Mouse (Mus musculus) kidney, postnatal 36 days (tissue): ENCODE results near the gene Nr2f6.

ENCODE experiments used
- DNase-seq, 2 experiments: peaks; one replicate each; pipeline ENCODE4 v3.0.0; 2021 to 2022; ENCODE audit warnings: mixed read lengths in 2 of 2

The Nr2f6 gene

GRCm38 (mm10) chr8:71388267-71388666 lies 6.5 kb upstream of the Nr2f6 start:
- DNase-seq: no peak

GRCm38 (mm10) chr8:71385212-71385835 lies 3.6 kb upstream of the Nr2f6 start:
- peak in 1 of 2 experiments; percentile 61 for DNase-seq

DNA sequence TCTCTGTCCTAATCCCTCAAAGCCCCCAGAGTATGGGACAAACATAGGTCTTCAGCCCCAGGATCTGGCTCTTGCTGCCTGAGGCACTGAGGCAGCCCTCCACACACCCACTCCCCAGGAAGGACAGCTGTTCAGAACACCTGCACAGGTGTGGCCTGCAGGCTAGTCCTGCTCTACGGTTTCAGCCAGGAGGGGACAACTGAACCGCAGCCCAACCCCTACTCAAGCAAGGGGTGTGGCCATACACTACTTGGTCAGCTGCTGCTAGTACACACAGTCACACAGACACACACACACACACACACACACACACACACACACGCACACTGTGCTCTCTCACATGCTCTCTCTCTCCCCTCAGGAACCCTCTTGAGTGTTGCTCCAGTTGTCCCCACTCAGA lies 2.1 kb upstream of the Nr2f6 start:
- DNase-seq: no peak

GRCm38 (mm10) chr8:71383396-71383795 lies 1.6 kb upstream of the Nr2f6 start:
- peak in 1 of 2 experiments; percentile 61 for DNase-seq

GRCm38 (mm10) chr8:71381971-71382961 lies 506 bp upstream of the Nr2f6 start:
- peak; percentile 92 to 94 for DNase-seq

GRCm38 (mm10) chr8:71380178-71381171 lies 1.3 kb downstream of the Nr2f6 start:
- peak in 1 of 2 experiments; percentile 66 for DNase-seq

- peak; percentile 65 to 76 for DNase-seq
These were observed 2.2 kb downstream of the Nr2f6 start for GRCm38 (mm10) chr8:71379512-71380075.

DNA sequence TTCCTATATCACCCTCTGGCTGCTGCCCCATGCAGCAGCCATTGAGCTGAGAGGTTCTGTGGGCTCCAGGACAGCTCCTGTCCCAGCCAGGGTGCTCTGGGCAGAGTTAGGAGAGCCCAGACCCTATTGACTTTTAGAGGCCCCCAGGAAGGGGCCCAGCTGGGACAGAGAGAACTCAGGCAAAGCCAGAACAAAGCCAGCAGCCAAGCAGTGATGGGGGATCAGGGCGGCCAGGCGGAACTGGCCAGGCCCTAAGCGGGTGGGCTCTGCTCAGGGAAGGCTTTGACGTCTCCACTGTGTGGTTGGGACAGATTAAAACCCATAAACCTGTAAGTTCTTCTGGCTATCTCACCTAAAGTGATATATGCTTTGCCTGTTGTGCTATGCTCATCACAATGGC lies 2.8 kb downstream of the Nr2f6 start:
- no peak for DNase-seq

- peak in 1 of 2 experiments; percentile 68 for DNase-seq
These were observed 5.2 kb downstream of the Nr2f6 start for GRCm38 (mm10) chr8:71376423-71377030.

DNA sequence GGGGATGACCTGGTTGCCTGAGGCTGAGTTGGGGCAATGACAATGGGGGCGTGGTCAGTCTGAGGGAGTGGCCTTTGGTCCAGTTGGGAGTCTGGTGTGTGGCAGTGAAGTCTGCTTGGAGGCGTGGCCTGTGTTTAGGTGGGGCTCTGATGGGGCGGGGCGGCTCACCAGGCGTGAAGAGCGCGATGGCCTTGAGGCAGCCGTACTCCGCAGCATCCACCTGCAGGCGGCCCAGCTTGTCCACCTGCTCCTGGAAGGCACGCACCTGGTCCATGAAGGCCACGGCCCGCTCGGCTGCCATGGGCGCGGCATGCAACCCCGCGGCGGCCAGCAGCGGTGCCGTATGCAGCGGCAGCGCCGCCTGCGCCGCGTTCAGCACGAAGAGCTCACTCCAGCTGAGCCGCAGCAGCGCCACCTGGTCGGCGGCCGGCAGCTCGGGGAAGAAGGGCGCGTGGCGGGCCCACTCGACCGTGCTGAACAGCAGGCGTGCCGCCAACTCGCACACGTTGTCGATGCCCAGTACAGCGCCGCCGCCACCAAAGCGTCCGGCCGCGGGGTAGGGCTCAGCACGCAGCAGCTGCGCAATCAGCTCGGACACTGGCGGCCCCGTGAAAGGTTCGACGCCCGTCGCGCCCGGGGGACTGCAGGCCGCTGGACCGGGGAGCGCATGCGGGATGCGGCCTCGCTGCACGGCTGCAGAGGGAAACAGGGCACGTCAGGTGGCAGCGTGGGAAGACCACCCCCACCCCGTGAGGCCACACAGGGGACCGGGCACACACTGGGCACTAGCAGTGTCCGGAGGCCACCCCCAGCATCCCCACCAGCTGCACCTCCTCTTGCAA lies 6.0 kb downstream of the Nr2f6 start:
- DNase-seq: peak; percentile 94 to 95

DNA sequence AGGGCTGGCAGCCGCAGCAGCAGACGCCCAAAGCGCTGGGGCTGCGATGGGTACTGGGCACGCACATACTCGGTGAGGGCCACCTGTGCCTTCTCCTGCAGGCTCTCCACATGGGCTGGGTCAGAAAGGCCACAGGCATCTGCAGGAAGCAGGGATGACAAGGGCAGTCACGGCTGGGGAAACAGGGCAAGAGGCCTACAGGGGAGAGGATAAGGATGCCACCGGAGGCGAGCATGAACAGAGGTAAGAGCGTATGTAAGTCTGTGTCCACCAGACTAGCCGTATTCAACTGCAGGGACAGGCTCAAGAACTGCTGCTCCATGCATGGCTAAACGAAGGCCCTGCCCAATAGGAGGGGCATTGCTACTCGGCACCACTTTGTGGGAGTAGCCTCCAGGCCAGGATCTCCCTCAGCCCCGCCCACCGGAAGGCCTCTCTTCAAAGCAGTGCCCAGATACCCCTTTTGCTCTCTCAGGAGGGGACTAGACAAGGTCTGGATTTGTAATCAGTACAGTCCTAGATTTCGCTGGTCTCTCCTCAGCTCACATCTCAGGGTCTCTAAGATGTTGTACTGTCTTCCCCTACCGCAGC lies 7.0 kb downstream of the Nr2f6 start:
- DNase-seq: peak; percentile 57 to 79

GRCm38 (mm10) chr8:71373000-71373399 lies 8.8 kb downstream of the Nr2f6 start:
- DNase-seq: no peak

- peak in 1 of 2 experiments; percentile 22 for DNase-seq
These were observed 9.3 kb downstream of the Nr2f6 start for GRCm38 (mm10) chr8:71372427-71372826.

- DNase-seq: peak; percentile 98 to 99
These were observed 10.4 kb downstream of the Nr2f6 start, which contains the start of gene Ocel1 for GRCm38 (mm10) chr8:71371236-71371848. TSS of gene Ocel1 (plus strand) at chr8:71371298.

DNA sequence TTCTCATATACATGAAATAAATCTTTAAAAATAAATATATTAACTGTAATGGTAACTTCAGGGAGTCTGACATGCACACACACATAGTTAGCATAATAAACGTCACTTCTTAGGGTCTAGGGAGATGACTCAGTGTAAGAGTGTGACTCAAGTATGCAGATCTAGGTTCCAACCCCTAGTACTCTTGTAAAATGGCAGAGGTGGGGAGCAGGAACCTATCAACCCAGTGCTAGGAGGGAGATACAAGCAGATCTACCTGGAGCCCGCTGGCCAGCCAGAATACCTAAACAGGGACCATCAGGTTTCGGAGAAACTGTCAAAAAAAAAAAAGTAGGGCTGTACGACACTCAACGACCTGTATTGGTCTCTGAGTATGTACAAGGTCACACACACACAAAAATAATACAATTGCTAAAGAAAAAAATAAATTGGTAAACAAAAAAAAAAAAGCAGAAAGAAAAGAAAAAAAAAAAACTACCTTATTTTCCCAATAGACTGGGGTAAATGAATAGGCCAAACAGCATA lies 11.0 kb downstream of the Nr2f6 start:
- DNase-seq: no peak

DNA sequence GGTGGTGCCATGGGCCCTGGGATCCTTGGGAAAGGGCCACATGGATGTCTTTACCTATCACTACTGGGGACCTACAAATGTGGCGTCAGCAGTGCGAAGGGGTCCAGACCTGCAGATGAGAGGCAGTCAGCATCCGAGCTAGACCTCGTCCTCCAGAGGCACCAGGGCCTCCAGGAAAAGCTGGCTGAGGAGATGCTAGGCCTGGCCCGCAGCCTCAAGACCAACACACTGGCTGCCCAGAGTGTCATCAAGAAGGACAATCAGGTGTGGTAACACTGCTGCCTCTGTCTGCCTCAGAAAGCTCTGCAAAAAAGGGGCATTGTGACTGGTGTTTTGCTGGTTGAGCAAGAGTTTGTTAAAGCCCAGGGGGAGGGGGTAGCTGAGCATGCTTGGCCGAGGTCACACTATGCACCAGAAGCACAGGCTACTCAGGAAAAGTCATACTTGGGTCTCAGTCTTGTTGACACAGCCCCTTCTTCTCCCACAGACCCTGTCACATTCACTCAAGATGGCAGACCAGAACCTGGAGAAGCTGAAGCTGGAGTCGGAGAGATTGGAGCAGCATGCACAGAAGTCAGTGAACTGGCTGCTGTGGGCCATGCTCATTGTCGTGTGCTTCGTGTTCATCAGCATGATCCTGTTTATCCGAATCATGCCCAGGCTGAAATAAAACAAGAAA lies 12.6 kb downstream of the Nr2f6 start:
- DNase-seq: no peak

GRCm38 (mm10) chr8:71368366-71368765 lies 13.4 kb downstream of the Nr2f6 start:
- no peak for DNase-seq

DNA sequence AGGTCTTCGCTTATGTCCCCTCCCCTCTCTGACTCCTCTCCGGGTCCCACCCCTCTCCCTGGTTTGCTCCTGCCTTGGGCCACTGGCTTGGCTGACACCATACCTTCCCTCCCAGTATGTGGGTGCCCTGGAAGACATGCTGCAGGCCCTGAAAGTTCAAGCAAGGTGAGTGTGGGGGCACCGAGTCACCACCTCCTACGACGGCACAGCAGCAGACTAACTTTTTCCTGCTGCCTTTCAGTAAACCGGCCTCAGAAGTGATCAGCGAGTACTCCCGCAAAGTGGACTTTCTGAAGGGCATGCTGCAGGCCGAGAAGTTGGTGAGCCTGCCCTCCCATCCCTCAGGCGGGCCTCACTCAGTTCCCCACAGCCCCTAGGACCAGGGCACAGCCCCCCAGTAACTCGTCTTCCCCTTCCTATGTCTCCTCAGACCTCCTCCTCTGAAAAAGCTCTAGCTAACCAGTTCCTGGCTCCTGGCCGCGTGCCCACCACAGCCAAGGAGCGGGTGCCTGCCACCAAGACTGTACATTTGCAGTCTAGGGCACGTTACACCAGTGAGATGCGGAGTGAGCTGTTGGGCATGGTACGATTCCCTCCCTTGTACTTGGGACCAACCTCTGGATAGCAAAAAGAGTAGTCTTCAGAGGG lies 14.1 kb downstream of the Nr2f6 start:
- peak in 1 of 2 experiments; percentile 41 for DNase-seq
